Mouse (Mus musculus) cerebellum, adult 2 months (tissue): ENCODE results near the gene Fam243.

Experiments
- CTCF ChIP-seq: fragments of 200-500 bp; IDR thresholded peaks from 2 replicates; pipeline ENCODE4 v1.5.1; 2011; ENCODE audit warnings: low read depth, mild to moderate bottlenecking, control low read depth, low read length, moderate library complexity, borderline replicate concordance; ENCODE audit not compliant: insufficient read depth
- POLR2A ChIP-seq: fragments of 200-500 bp; IDR thresholded peaks from 2 replicates; pipeline ENCODE4 v1.6.1; 2011; ENCODE audit warnings: low read length, control low read depth, borderline replicate concordance; ENCODE audit not compliant: insufficient read depth

- TF ChIP-seq POLR2A (no peak), CTCF (no peak)
Measured at GRCm38 (mm10) chr16:92346297-92346916, 25.2 kb upstream of the Fam243 start.
